Mouse (Mus musculus) heart, embryonic 15.5 days (tissue): ENCODE results near the gene Dgcr2. TPM values are rescaled to one million over a fixed set of nuclear protein-coding genes. Genes with fewer than 3 reads are reported as not detected.

Experiments used
- ATAC-seq: fragments of 200-750 bp; cut with Nextera tagmentation; replicated peaks from 2 replicates; pipeline ENCODE4 v1.8.0; 2017; ENCODE audit warnings: low read depth, moderate TSS enrichment; ENCODE audit not compliant: insufficient number of reproducible peaks, insufficient read depth, low FRiP score
- H3K27ac ChIP-seq: fragments of 300-500 bp; sonication (generic); 2 replicates; pipeline ENCODE4 v1.5.1; 2015; ENCODE audit warnings: mild to moderate bottlenecking, inconsistent platforms
- H3K27me3 ChIP-seq: fragments of 300-500 bp; sonication (generic); 2 replicates; pipeline ENCODE4 v1.6.1; 2015; ENCODE audit warnings: inconsistent platforms
- H3K36me3 ChIP-seq: fragments of 300-500 bp; sonication (generic); 2 replicates; pipeline ENCODE4 v1.6.1; 2015; ENCODE audit warnings: mild to moderate bottlenecking, inconsistent platforms
- H3K4me1 ChIP-seq: fragments of 300-500 bp; sonication (generic); replicated peaks from 2 replicates; pipeline ENCODE4 v1.6.1; 2015; ENCODE audit warnings: inconsistent platforms
- H3K4me2 ChIP-seq: fragments of 300-500 bp; sonication (generic); 2 replicates; pipeline ENCODE4 v1.6.1; 2015; ENCODE audit warnings: inconsistent platforms, mild to moderate bottlenecking, moderate library complexity
- H3K4me3 ChIP-seq: fragments of 300-500 bp; sonication (generic); 2 replicates; pipeline ENCODE4 v1.5.1; 2015; ENCODE audit warnings: mild to moderate bottlenecking, inconsistent platforms
- H3K9ac ChIP-seq: fragments of 300-500 bp; sonication (generic); 2 replicates; pipeline ENCODE4 v1.6.1; 2015; ENCODE audit warnings: mild to moderate bottlenecking, inconsistent platforms
- H3K9me3 ChIP-seq: fragments of 300-500 bp; sonication (generic); replicated peaks from 2 replicates; pipeline ENCODE4 v1.6.1; 2016; ENCODE audit warnings: inconsistent platforms
- WGBS: fragments of 180-500 bp; shearing (Covaris S2); methylation state at CpG from one replicate; pipeline ENCODE4 v1.1.7; 2015; ENCODE audit warnings: mixed read lengths; 5-methylcytosine and 5-hydroxymethylcytosine counted together
- polyA plus RNA-seq: library from polyadenylated mRNA; unstranded; fragments of >200 nt; fragmentation: Nextera tagmentation; extraction: Ambion mirVana; gene quantifications from 2 replicates; pipeline ENCODE4 v1.2.1, GENCODE M21; 2015

The Dgcr2 gene
- polyA plus RNA-seq, 1 experiment from 2014 or later: 41.8 TPM

DNA sequence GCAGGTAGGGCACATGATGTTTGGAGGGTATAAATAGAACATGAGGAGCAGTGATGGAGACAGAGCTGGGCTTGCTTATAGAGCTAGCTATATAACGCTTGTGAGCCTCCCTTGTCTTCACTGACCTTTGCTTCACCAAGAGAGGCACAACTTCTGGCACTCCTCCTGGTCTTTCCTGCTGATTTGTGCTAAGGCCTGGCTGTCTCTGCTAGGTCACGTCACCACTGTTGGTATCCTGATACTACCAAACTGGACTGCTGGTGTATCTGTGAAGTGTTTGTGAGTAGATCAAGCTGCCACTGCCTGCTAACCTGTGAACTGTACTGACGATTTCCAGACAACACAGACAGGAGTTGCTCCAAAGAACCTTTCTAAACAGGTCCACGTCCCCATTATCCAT lies 23.2 kb downstream of the Dgcr2 start:
- ATAC-seq: no peak; the same call in 1 of the 2 replicates
- 30% methylated on average over 4 of the region's 4 CpGs for WGBS
- no peak overlapping the region for H3K9ac ChIP-seq

DNA sequence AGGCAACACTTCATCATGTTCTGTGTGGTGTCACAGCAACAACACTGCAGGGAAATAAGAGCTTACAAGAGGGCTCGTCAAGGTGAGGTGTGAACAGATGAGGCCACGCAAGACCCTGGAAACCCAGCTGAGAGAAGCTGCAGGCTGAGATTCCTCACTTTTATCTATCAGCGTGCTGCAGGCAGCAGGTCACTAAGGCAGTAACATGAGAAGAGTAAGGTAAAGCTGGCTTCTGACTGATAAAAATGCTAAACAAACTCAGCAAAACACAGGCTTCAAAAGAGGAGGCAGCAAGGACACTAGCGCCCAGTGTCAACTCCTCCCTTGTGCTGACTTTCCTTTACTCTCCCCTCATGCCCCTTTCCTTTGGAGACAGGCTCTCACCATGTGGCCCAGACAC lies 25.4 kb downstream of the Dgcr2 start:
- no peaks in the 10 kb centered on the region for H3K9me3 ChIP-seq
- H3K27me3 ChIP-seq: no peaks in the 10 kb centered on the region
- 21% methylated on average over 4 of the region's 4 CpGs for WGBS
- no peak overlapping the region for H3K4me3 ChIP-seq
- no peak overlapping the region for H3K4me2 ChIP-seq
- no peak overlapping the region for H3K9ac ChIP-seq
- H3K36me3 ChIP-seq: peaks cover 11% of the 10 kb centered on the region; the same call in 1 of the 2 replicates
- no peak for ATAC-seq
- peaks cover 36% of the 10 kb centered on the region for H3K4me1 ChIP-seq
- H3K27ac ChIP-seq: peak overlapping the region; percentile 17

More for the DNA sequence above, 23.2 kb downstream of the Dgcr2 start:
- Histone ChIP-seq H3K27me3 (no peaks in the 10 kb centered on the region), H3K4me1 (peaks cover 41% of the 10 kb centered on the region), H3K4me3 (no peak overlapping the region), H3K27ac (peak overlapping the region; percentile 52), H3K36me3 (peaks cover 9% of the 10 kb centered on the region; the same call in 1 of the 2 replicates), H3K4me2 (no peak overlapping the region), H3K9me3 (no peaks in the 10 kb centered on the region)

DNA sequence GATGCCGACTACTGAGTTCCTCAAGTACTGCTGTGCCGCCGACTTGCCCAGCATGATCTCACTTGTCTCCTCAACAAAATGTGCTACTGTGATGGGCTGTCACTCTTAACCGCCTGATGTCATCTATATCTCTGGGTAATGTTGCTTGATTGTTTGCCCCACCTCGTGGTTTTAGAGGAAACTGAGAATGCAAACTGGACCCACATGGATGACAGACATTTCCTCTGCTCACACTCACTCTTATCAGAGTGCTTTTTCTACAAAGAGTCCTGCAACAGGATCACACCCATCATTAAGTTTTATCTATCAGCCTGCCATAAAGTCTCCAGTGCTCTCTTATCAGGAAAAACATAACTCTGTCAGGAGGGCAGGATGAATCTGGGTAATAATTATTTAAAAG lies 27.1 kb downstream of the Dgcr2 start:
- Histone ChIP-seq H3K36me3 (peaks cover 14% of the 10 kb centered on the region; the same call in 1 of the 2 replicates), H3K9me3 (no peaks in the 10 kb centered on the region), H3K27me3 (no peaks in the 10 kb centered on the region), H3K9ac (no peak overlapping the region), H3K4me1 (peaks cover 36% of the 10 kb centered on the region), H3K4me2 (no peak overlapping the region), H3K4me3 (no peak overlapping the region), H3K27ac (no peak overlapping the region)
- 42% methylated on average over 5 of the region's 5 CpGs for WGBS
- ATAC-seq: no peak

DNA sequence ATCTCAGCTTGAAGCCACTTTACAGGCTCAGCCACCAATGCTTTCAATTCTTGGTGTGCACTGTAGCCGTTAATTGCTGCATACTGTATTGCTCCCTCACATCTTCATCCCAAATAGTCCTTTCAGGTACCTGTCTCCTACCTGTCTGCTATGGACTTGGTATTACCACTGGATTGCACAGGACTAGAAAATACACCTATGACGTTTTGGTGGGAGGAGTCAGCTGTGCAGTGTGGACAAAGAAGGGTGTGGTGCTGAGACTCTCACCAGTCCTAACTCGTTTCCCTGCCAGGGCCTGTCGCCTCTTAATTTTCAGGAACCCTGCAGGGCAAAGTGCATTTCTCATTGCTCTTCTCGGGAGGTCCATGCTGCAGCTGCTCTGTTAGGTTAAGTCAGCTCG lies 32.6 kb downstream of the Dgcr2 start:
- Histone ChIP-seq H3K36me3 (0 out of 2 replicates have a peak, but pooled peaks cover 8% of the 10 kb centered on the region), H3K4me3 (no peak overlapping the region), H3K4me2 (no peak overlapping the region), H3K27me3 (no peaks in the 10 kb centered on the region), H3K9ac (no peak overlapping the region), H3K27ac (no peak overlapping the region), H3K4me1 (peaks cover under 1% of the 10 kb centered on the region; the same call in 1 of the 2 replicates), H3K9me3 (no peaks in the 10 kb centered on the region)
- ATAC-seq: no peak
- WGBS: 74% methylated on average over 6 of the region's 6 CpGs

DNA sequence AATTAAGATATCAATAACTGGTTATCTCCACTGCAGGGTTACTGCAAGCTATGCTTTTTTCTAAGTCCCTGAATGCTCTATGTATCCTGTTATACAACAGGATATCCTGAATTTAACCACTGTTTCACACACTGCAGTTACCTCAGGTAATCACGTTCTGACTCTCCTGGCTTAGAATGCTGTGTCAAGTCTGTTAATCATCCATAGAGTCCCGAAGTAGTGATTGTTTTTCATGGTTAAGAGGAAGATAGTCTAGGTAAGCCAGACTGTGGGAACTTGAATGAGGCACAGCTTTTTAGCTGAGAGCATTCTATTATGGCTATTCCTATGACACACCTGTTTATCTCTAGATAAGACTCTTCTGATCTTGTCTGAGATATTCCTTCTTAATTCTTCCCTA lies 33.1 kb downstream of the Dgcr2 start:
- WGBS: 85% methylated on average over 2 of the region's 2 CpGs
- Histone ChIP-seq H3K4me3 (no peak overlapping the region), H3K27me3 (no peaks in the 10 kb centered on the region), H3K36me3 (0 out of 2 replicates have a peak, but pooled peaks cover 7% of the 10 kb centered on the region), H3K9ac (no peak overlapping the region), H3K27ac (no peak overlapping the region), H3K4me1 (no peaks in the 10 kb centered on the region; the same call in 1 of the 2 replicates), H3K9me3 (no peaks in the 10 kb centered on the region), H3K4me2 (no peak overlapping the region)
- ATAC-seq: no peak

DNA sequence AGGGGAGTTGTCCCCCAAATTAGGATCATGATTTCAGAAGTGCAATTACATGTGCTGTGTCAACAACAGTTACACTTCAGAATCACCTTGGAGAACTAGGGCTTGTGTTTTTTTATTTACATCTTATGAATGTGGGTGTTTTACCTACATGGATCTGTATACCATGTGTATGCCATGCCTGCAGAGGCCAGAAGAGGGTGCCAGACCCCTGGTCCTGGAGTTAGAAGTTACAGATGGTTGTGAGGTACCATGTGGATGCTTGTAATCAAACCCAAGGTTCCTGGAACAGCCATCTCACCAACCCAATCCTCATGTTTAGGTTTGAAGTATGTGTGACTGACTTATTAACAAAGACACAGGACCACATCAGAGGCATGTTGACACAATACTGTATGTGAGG lies 39.8 kb downstream of the Dgcr2 start:
- no peak for ATAC-seq
- Histone ChIP-seq H3K27ac (no peak overlapping the region), H3K4me1 (no peaks in the 10 kb centered on the region), H3K4me2 (no peak overlapping the region), H3K9me3 (no peaks in the 10 kb centered on the region), H3K36me3 (peaks cover 54% of the 10 kb centered on the region), H3K9ac (no peak overlapping the region), H3K4me3 (no peak overlapping the region), H3K27me3 (no peaks in the 10 kb centered on the region)

DNA sequence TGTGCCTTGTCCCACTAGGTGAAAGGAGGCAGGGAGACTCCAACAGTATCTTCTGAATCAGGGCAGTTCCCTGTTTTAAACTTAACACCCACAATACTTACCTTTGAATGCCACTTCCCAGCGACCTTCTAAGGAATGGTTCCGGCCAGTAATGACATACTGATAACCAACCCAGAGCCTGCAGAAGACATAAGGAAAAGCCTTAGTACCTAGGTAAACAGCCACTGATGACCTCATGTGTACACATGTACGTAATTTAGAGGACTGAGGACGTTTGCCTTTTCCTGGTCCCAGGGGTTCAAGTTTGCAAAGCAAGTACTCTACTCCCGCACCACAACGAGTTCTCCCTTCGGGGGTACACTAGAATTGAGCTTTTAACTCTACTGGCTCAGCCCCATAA lies 41.2 kb downstream of the Dgcr2 start:
- H3K4me1 ChIP-seq: no peaks in the 10 kb centered on the region
- no peak overlapping the region for H3K4me2 ChIP-seq
- H3K9me3 ChIP-seq: no peaks in the 10 kb centered on the region
- no peak overlapping the region for H3K9ac ChIP-seq
- WGBS: 87% methylated on average over 7 of the region's 7 CpGs
- no peaks in the 10 kb centered on the region for H3K27me3 ChIP-seq
- H3K4me3 ChIP-seq: no peak overlapping the region
- peaks cover 64% of the 10 kb centered on the region for H3K36me3 ChIP-seq
- no peak overlapping the region for H3K27ac ChIP-seq
- no peak for ATAC-seq

DNA sequence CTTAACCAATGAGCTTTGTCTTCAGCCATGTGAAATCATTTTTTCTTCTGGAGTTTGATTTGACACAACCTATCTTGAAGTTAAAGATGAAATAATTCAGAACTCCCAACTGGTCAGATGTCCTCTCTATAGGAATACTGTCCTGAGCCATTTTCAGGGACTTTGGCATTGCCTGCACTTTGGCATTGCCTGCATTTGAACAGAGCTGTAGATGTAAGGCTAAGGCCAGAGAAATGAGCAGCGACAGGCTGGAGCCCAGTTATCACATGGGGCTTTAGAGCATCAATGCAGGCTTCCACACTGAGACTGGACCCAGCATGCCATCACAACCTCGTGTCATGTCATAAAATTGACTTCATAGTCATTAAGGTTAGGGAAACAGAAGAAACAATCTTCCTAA lies 45.1 kb downstream of the Dgcr2 start:
- Histone ChIP-seq H3K36me3 (peaks cover 80% of the 10 kb centered on the region), H3K9me3 (no peaks in the 10 kb centered on the region), H3K4me3 (no peak overlapping the region), H3K27ac (no peak overlapping the region), H3K4me2 (no peak overlapping the region), H3K4me1 (no peaks in the 10 kb centered on the region), H3K27me3 (no peaks in the 10 kb centered on the region), H3K9ac (no peak overlapping the region)
- WGBS: 82% methylated on average over 2 of the region's 2 CpGs
- no peak for ATAC-seq

DNA sequence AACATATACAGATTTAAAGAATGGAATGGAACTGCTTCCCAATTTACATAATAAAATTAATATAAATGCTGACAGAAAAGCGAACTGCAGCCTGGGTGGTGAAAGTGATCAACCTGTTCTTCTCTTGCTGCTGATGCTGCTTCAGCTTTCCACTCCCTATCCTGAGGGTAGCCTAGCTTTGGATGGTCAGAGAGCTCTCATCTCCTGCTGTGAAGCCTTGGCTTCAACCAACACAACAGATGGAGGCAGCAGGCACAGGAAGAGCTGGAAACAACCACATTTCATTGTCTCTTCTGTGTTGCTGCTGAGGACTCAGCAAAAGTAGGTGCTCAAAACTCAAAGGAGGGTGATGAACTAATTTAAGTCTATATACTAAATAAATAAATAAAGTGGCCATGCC lies 46.5 kb downstream of the Dgcr2 start:
- ATAC-seq: no peak
- H3K4me1 ChIP-seq: no peaks in the 10 kb centered on the region
- no peak overlapping the region for H3K4me3 ChIP-seq
- 91% methylated on average over 1 of the region's 1 CpGs for WGBS
- H3K27ac ChIP-seq: no peak overlapping the region
- H3K27me3 ChIP-seq: no peaks in the 10 kb centered on the region
- no peaks in the 10 kb centered on the region for H3K9me3 ChIP-seq
- peaks cover 75% of the 10 kb centered on the region for H3K36me3 ChIP-seq
- H3K4me2 ChIP-seq: no peak overlapping the region
- H3K9ac ChIP-seq: no peak overlapping the region

DNA sequence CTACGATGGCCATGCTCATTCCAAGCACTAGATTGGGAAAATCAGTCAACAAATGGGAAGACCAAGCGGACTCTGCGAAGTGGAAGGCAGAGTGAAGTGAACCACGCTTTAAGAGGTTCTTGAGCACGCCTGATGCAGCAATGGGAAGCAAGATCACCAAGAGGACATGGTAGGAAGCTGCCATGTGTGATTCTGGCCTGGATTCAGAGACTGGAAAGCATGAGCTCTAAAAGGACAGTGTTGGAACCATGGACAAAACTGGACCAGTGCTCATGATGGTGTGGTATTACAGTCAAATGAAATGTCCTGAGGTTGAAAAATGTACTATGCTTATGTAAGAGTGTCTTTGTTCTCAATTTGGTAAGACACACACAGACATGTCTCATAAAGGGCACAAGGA lies 47.0 kb downstream of the Dgcr2 start:
- Histone ChIP-seq H3K4me3 (no peak overlapping the region), H3K4me1 (no peaks in the 10 kb centered on the region), H3K27me3 (no peaks in the 10 kb centered on the region), H3K9ac (no peak overlapping the region), H3K36me3 (peaks cover 73% of the 10 kb centered on the region), H3K27ac (no peak overlapping the region), H3K4me2 (no peak overlapping the region), H3K9me3 (no peaks in the 10 kb centered on the region)
- 96% methylated on average over 5 of the region's 5 CpGs for WGBS
- no peak for ATAC-seq

DNA sequence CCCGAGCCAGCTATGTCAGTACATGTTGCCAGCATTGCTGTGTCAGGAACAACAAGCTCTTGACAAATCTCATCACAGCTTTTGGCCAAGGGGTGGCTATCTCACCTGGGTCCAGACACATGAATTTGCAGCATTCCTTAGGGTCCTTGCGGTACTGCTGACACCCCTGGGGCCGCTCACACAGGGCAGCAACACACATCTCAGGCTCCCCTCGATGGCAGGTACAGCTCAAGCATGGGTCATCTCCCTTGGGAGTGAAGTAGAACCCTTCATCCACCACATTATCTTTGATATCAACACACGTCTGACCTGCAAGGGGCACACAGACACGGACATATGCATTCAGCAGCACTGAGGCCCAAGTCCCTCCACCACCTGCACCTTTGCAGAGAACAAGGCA lies 48.9 kb downstream of the Dgcr2 start:
- no peak overlapping the region for H3K4me3 ChIP-seq
- no peaks in the 10 kb centered on the region for H3K27me3 ChIP-seq
- H3K9ac ChIP-seq: no peak overlapping the region
- peaks cover 75% of the 10 kb centered on the region for H3K36me3 ChIP-seq
- no peaks in the 10 kb centered on the region for H3K9me3 ChIP-seq
- no peak overlapping the region for H3K27ac ChIP-seq
- H3K4me1 ChIP-seq: no peaks in the 10 kb centered on the region
- no peak overlapping the region for H3K4me2 ChIP-seq
- ATAC-seq: no peak
- 73% methylated on average over 6 of the region's 6 CpGs for WGBS

DNA sequence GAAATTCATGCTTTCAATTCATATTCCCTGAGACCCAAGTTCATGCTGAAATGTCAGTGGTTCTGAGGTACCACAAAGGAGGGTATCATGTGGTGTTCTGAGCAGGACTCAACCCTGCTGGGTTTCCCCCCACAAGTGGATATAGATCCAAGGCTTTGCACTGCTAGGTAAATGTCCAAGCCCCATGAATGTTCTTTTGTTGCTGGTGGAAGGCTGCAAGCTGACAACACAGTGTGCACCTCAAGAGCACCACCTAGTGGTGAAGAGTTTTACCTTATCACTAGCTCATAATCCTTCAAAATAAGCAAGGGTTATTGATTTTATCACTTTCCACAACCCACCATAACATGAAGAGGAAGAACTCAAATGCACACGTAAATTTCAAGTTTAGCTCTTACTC lies 49.4 kb downstream of the Dgcr2 start:
- Histone ChIP-seq H3K4me1 (no peaks in the 10 kb centered on the region), H3K4me3 (no peak overlapping the region), H3K27me3 (no peaks in the 10 kb centered on the region), H3K27ac (no peak overlapping the region), H3K9ac (no peak overlapping the region), H3K4me2 (no peak overlapping the region), H3K36me3 (peaks cover 75% of the 10 kb centered on the region), H3K9me3 (no peaks in the 10 kb centered on the region)
- ATAC-seq: no peak
- 24% methylated on average over 1 of the region's 1 CpGs for WGBS
